Mouse (Mus musculus): Measurements from ENCODE around the gene Dcaf15.

Gene Dcaf15

GRCm38 (mm10) chr8:84066291-84066930, 38.2 kb downstream of the Dcaf15 start, which contains the start of gene Rfx1:
TSS of gene Rfx1 (plus strand) at chr8:84066834.
- DNase-seq, result peak; percentile 99

DNA sequence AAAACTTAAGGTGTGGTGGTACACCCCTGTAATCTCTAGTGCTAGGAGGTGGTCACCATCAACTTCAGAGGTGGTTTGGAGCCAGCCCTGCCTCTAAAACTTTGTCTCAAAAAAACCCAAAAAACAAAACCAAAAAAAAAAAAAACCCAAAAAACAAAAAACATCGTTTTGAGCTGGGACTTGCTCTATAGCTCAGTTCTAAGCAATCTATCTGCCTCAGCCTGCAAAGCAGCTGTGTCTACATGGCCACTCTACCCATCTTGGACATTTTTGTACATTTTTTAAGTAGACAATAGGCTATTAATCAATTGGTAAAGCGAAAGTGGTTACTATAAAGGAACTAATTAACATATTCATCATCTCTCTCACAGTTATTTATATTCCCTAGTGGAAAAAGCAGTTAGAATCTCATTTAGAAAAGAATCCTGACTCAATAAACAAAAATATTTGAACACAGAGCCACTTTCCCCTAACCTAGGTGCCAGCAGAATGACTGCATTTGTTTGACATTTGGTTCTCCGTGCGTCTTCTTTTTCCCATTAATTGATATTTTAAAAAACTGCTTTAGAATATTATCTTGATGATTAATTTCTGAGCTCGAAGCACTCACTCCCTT, 39.0 kb downstream of the Dcaf15 start:
- no peak for DNase-seq

GRCm38 (mm10) chr8:84065037-84065436, 39.5 kb downstream of the Dcaf15 start, which contains the start of gene Gm10643:
TSS of gene Gm10643 (minus strand) at chr8:84065137.
- DNase-seq, result no peak

- no peak for DNase-seq
These were observed 40.5 kb downstream of the Dcaf15 start for GRCm38 (mm10) chr8:84063861-84064610.

DNA sequence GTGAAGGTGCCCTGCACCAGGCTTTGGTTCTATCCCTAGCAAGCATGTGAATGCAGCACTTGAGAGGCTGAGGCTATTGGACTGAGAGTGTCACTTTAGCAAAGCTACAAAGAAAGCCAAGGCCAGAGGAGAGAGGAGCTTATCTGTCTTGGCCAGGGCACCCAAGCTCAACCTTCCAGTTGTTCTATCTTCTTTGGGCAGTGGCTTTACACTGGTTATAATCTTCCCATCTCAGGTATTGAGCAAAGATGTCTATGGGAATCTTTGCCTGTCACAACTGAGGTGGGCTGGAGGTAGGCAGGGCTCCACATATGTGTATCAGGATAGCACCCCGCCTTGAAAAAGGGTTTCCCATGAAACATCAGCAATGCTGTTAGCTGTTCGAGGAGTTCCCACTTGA, 44.3 kb downstream of the Dcaf15 start:
- DNase-seq, result no peak

DNA sequence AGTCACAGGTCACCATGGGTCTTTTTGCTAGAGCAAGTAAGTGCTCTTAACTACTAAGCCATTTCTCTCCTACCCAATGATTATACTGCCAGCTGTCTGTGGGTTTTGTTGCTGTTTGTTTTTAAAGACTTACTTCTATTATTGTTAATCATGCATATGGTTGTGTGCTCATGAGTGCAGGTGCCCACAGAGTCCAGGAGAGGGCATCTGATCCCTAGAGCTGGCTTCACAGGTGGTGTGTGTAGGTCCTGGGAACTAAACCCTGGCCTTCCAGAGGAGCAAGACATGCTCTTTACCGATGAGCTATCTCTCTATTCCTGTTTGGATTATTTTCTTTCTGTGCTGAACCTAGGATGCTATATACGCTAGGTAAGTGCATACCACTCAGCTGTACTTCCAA, 45.3 kb downstream of the Dcaf15 start:
- no peak for DNase-seq

DNA sequence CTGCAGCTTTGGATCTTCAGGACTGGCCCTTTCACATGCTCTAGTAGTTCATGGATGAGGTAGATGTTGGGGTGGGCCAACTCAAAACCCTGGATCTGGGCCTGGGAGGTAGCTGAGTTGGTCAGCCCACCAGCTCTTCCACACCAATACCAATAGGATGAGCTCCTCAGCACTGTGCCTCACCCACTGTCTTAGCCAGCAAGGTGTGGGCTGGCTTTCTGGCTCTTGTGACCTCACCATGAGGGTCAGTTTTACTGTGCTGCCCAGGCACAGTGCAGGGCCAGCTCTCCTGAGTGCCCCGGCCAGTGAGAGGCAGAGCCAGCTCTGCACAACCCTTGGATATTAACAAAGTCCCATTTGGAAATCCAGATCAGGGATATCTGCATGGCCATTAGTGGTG, 46.7 kb downstream of the Dcaf15 start:
- no peak for DNase-seq

DNA sequence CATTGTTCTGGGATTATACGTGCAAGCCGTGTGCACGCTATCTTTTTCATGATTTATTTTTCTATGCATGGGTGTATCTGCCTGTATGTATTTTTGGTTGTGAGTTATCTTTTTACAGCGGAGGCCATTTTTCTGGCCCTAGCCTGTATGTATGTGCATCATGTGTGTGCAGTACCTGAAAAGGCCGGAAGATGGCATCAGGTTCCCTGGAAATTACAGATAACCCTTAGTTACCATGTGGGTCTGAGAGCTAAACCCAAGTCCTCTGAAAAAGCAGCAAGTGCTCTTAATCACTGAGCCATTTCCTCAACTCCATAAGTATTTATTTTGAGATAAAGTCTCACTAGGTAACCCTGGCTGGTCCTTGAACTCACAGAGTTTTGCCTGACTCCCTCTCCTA, 51.3 kb downstream of the Dcaf15 start:
- DNase-seq, result no peak

- peak; percentile 54 to 56 for DNase-seq
These were observed 51.8 kb downstream of the Dcaf15 start for GRCm38 (mm10) chr8:84052746-84053145.

DNA sequence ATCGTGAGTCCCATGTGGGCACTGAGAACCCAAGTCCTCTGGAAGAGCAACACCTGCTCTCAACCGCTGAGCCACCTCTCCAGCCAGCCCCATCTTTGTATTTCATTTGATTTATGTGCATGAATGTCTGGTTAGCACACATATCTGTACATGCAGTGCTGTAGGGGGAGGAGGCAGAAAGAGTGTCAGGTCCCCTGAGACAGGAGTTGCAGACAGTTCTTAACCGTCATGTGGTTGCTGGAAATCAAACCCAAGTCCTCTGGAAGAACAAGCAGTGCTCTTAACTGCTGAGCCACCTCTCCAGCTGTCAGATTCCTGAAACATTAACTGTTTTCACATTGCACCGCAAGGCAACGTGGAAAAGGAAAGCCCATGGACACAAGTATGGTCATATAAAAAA, 56.4 kb downstream of the Dcaf15 start:
- DNase-seq, result no peak

Data from kidney, postnatal 4 days (tissue).